Mouse (Mus musculus) ES-E14 (cell line): Measurements from ENCODE around the gene C1qtnf5.

Experiments used
- CHD2 ChIP-seq: IDR thresholded peaks from 2 replicates; pipeline ENCODE4 v1.6.1; 2014; ENCODE audit warnings: mild to moderate bottlenecking, low read depth, low read length, inconsistent platforms
- MAFK ChIP-seq: IDR thresholded peaks from 2 replicates; pipeline ENCODE4 v1.6.1; 2014; ENCODE audit warnings: mild to moderate bottlenecking, low read depth, low read length, inconsistent platforms; ENCODE audit not compliant: insufficient read depth
- ZC3H11A ChIP-seq: IDR thresholded peaks from 2 replicates; pipeline ENCODE4 v1.6.1; 2012; ENCODE audit warnings: low read depth, mild to moderate bottlenecking, inconsistent platforms, low read length, borderline replicate concordance
- ZNF384 ChIP-seq: IDR thresholded peaks from 2 replicates; pipeline ENCODE4 v1.6.1; 2012; ENCODE audit warnings: low read depth, low read length, inconsistent platforms

DNA sequence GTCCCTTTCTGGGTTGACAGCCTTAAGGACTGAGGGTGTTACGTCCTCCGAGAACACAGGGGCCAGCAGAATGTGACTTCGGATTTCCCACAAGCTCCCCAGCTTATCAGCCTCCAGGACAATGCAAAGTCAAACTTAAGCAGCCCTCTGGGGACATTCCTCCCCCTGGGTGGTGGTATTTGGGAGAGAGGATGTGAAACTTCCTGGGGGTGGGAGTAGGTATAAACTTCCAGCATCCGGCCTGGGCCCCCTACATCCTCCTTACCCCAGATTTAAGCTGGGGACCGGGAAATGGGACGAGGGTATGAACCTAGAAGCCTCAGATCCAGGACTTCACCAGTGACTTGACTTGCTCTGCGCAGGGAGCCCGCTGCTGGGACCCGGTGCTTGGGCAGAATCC is 22.6 kb downstream of the C1qtnf5 start:
- TF ChIP-seq ZC3H11A (no peak), ZNF384 (no peak), MAFK (no peak), CHD2 (no peak)
